Mouse (Mus musculus) brain, adult 2 months (tissue): ENCODE measurements around the gene Ltv1.

Experiments
- DNase-seq: peaks from one replicate; pipeline ENCODE4 v3.0.0; 2011; ENCODE audit warnings: low read depth, low spot score

Ltv1 gene

GRCm38 (mm10) chr10:13133850-13134249, 59.1 kb downstream of the Ltv1 start:
- peak; percentile 21 for DNase-seq
